Mouse (Mus musculus): ENCODE measurements at regions not wholly inside any gene's neighbourhood (a gene's known extent, or its start where the extent isn't known, plus 50 kb on each side); places are given as distances from the start of the nearest gene placed in this dataset.

- TF ChIP-seq CTCF (IDR thresholded peaks at IDR 0.05; ENCODE audit: low read depth, low read length) (no peak), POLR2A (IDR thresholded peaks at IDR 0.05; ENCODE audit: insufficient read depth, low read length) (no peak), EP300 (IDR thresholded peaks at IDR 0.05; ENCODE audit: insufficient read depth, low read depth, low read length) (no peak)
Measured at GRCm38 (mm10) chr4:79724103-79724502, 1109.8 kb upstream of the Tyrp1 start.
